Mouse (Mus musculus): ENCODE data around the gene Gzf1. TPM values are rescaled to one million over a fixed set of nuclear protein-coding genes. Genes with fewer than 3 reads are reported as not detected.

Gene Gzf1
- polyA plus RNA-seq, 1 experiment from 2014 or later: 17.5 TPM

- ATAC-seq (ENCODE audit: insufficient read depth, low FRiP score, low read depth): peak; percentile 35
- Histone ChIP-seq H3K4me3 (replicated peaks) (peak overlapping the region; percentile 68), H3K4me1 (peaks cover 22% of the 10 kb centered on the region), H3K9ac (peak overlapping the region; percentile 65; the same call in 1 of the 2 replicates), H3K36me3 (peaks cover 23% of the 10 kb centered on the region), H3K4me2 (peak overlapping the region; percentile 80), H3K27ac (peak overlapping the region; percentile 78), H3K27me3 (replicated peaks) (no peaks in the 10 kb centered on the region), H3K9me3 (no peaks in the 10 kb centered on the region)
- WGBS: 5% methylated on average over 17 of the region's 17 CpGs
These were observed 653 bp downstream of the Gzf1 start for GRCm38 (mm10) chr2:148681461-148681891.

- Histone ChIP-seq H3K4me3 (replicated peaks) (no peak overlapping the region), H3K9me3 (no peaks in the 10 kb centered on the region), H3K4me2 (no peak overlapping the region), H3K9ac (no peak overlapping the region), H3K4me1 (peaks cover 18% of the 10 kb centered on the region), H3K27me3 (replicated peaks) (no peaks in the 10 kb centered on the region), H3K27ac (no peak overlapping the region), H3K36me3 (peaks cover 24% of the 10 kb centered on the region)
- ATAC-seq (ENCODE audit: insufficient read depth, low FRiP score, low read depth): no peak
- 89% methylated on average over 1 of the region's 1 CpGs for WGBS
These were observed 2.2 kb downstream of the Gzf1 start for GRCm38 (mm10) chr2:148683031-148683430.

- no peak for ATAC-seq (ENCODE audit: insufficient read depth, low FRiP score, low read depth)
- no peaks in the 10 kb centered on the region for H3K9me3 ChIP-seq
- H3K4me2 ChIP-seq: no peak overlapping the region
- H3K27ac ChIP-seq: no peak overlapping the region
- 91% methylated on average over 2 of the region's 2 CpGs for WGBS
- H3K27me3 ChIP-seq (replicated peaks): no peaks in the 10 kb centered on the region
- no peak overlapping the region for H3K4me3 ChIP-seq (replicated peaks)
- peaks cover 35% of the 10 kb centered on the region for H3K36me3 ChIP-seq
- H3K9ac ChIP-seq: no peak overlapping the region
- peaks cover 8% of the 10 kb centered on the region for H3K4me1 ChIP-seq
These were observed 4.1 kb downstream of the Gzf1 start for GRCm38 (mm10) chr2:148684972-148685371.

GRCm38 (mm10) chr2:148685709-148686108 lies 4.9 kb downstream of the Gzf1 start:
- Histone ChIP-seq H3K9me3 (no peaks in the 10 kb centered on the region), H3K27ac (no peak overlapping the region), H3K36me3 (peaks cover 42% of the 10 kb centered on the region), H3K4me1 (peaks cover 8% of the 10 kb centered on the region), H3K27me3 (replicated peaks) (no peaks in the 10 kb centered on the region), H3K4me3 (replicated peaks) (no peak overlapping the region), H3K4me2 (no peak overlapping the region), H3K9ac (no peak overlapping the region)
- 89% methylated on average over 3 of the region's 3 CpGs for WGBS
- no peak for ATAC-seq (ENCODE audit: insufficient read depth, low FRiP score, low read depth)

GRCm38 (mm10) chr2:148686862-148687261 lies 6.0 kb downstream of the Gzf1 start:
- peaks cover 48% of the 10 kb centered on the region for H3K36me3 ChIP-seq
- no peak overlapping the region for H3K27ac ChIP-seq
- H3K27me3 ChIP-seq (replicated peaks): no peaks in the 10 kb centered on the region
- no peak overlapping the region for H3K4me3 ChIP-seq (replicated peaks)
- ATAC-seq (ENCODE audit: insufficient read depth, low FRiP score, low read depth): no peak
- no peak overlapping the region for H3K9ac ChIP-seq
- no peaks in the 10 kb centered on the region for H3K9me3 ChIP-seq
- 74% methylated on average over 1 of the region's 1 CpGs for WGBS
- no peak overlapping the region for H3K4me2 ChIP-seq
- H3K4me1 ChIP-seq: peaks cover 5% of the 10 kb centered on the region; the same call in 1 of the 2 replicates

GRCm38 (mm10) chr2:148687971-148688370 lies 7.1 kb downstream of the Gzf1 start:
- 95% methylated on average over 5 of the region's 5 CpGs for WGBS
- Histone ChIP-seq H3K9ac (no peak overlapping the region), H3K36me3 (peaks cover 48% of the 10 kb centered on the region), H3K9me3 (no peaks in the 10 kb centered on the region), H3K27ac (no peak overlapping the region), H3K4me3 (replicated peaks) (no peak overlapping the region), H3K4me1 (no peaks in the 10 kb centered on the region), H3K27me3 (replicated peaks) (no peaks in the 10 kb centered on the region), H3K4me2 (no peak overlapping the region)
- ATAC-seq (ENCODE audit: insufficient read depth, low FRiP score, low read depth): no peak

GRCm38 (mm10) chr2:148689444-148690140 lies 8.8 kb downstream of the Gzf1 start:
- 90% methylated on average over 6 of the region's 6 CpGs for WGBS
- Histone ChIP-seq H3K9ac (no peak overlapping the region), H3K4me2 (no peak overlapping the region), H3K9me3 (no peaks in the 10 kb centered on the region), H3K36me3 (peaks cover 38% of the 10 kb centered on the region), H3K27ac (no peak overlapping the region), H3K27me3 (replicated peaks) (no peaks in the 10 kb centered on the region), H3K4me1 (no peaks in the 10 kb centered on the region), H3K4me3 (replicated peaks) (no peak overlapping the region)
- no peak for ATAC-seq (ENCODE audit: insufficient read depth, low FRiP score, low read depth)

GRCm38 (mm10) chr2:148690291-148690690 lies 9.5 kb downstream of the Gzf1 start:
- Histone ChIP-seq H3K36me3 (peaks cover 32% of the 10 kb centered on the region), H3K4me2 (no peak overlapping the region), H3K4me1 (no peaks in the 10 kb centered on the region), H3K27me3 (replicated peaks) (no peaks in the 10 kb centered on the region), H3K27ac (no peak overlapping the region), H3K9ac (no peak overlapping the region), H3K4me3 (replicated peaks) (no peak overlapping the region), H3K9me3 (no peaks in the 10 kb centered on the region)
- no peak for ATAC-seq (ENCODE audit: insufficient read depth, low FRiP score, low read depth)
- 94% methylated on average over 3 of the region's 3 CpGs for WGBS

GRCm38 (mm10) chr2:148690781-148691180 lies 10.0 kb downstream of the Gzf1 start:
- WGBS: 91% methylated on average over 5 of the region's 5 CpGs
- no peak overlapping the region for H3K4me3 ChIP-seq (replicated peaks)
- no peak overlapping the region for H3K4me2 ChIP-seq
- no peak overlapping the region for H3K9ac ChIP-seq
- peaks cover 32% of the 10 kb centered on the region for H3K36me3 ChIP-seq
- ATAC-seq (ENCODE audit: insufficient read depth, low FRiP score, low read depth): no peak
- H3K9me3 ChIP-seq: no peaks in the 10 kb centered on the region
- H3K27ac ChIP-seq: no peak overlapping the region
- no peaks in the 10 kb centered on the region for H3K27me3 ChIP-seq (replicated peaks)
- H3K4me1 ChIP-seq: no peaks in the 10 kb centered on the region

- Histone ChIP-seq H3K9ac (no peak overlapping the region), H3K4me2 (no peak overlapping the region), H3K4me3 (replicated peaks) (no peak overlapping the region), H3K27me3 (replicated peaks) (no peaks in the 10 kb centered on the region), H3K36me3 (peaks cover 9% of the 10 kb centered on the region; the same call in 1 of the 2 replicates), H3K9me3 (no peaks in the 10 kb centered on the region), H3K4me1 (no peaks in the 10 kb centered on the region), H3K27ac (no peak overlapping the region)
- 83% methylated on average over 5 of the region's 5 CpGs for WGBS
- ATAC-seq (ENCODE audit: insufficient read depth, low FRiP score, low read depth): no peak
These were observed 17.7 kb downstream of the Gzf1 start for GRCm38 (mm10) chr2:148698571-148698970.

GRCm38 (mm10) chr2:148706409-148707201 lies 25.8 kb downstream of the Gzf1 start:
- Histone ChIP-seq H3K27me3 (replicated peaks) (no peaks in the 10 kb centered on the region), H3K27ac (no peak overlapping the region), H3K9ac (no peak overlapping the region), H3K9me3 (no peaks in the 10 kb centered on the region), H3K4me3 (replicated peaks) (no peak overlapping the region), H3K36me3 (no peaks in the 10 kb centered on the region), H3K4me2 (no peak overlapping the region), H3K4me1 (no peaks in the 10 kb centered on the region)
- no peak for ATAC-seq (ENCODE audit: insufficient read depth, low FRiP score, low read depth)
- 81% methylated on average over 15 of the region's 15 CpGs for WGBS

GRCm38 (mm10) chr2:148707202-148707530 lies 26.3 kb downstream of the Gzf1 start:
- Histone ChIP-seq H3K36me3 (no peaks in the 10 kb centered on the region), H3K27ac (no peak overlapping the region), H3K9ac (no peak overlapping the region), H3K27me3 (replicated peaks) (no peaks in the 10 kb centered on the region), H3K4me3 (replicated peaks) (no peak overlapping the region), H3K9me3 (no peaks in the 10 kb centered on the region), H3K4me1 (no peaks in the 10 kb centered on the region), H3K4me2 (no peak overlapping the region)
- no peak for ATAC-seq (ENCODE audit: insufficient read depth, low FRiP score, low read depth)
- WGBS: 77% methylated on average over 6 of the region's 6 CpGs

All from stomach, embryonic 15.5 days (tissue).